Mouse (Mus musculus) heart, adult 2 months (tissue): ENCODE results near the gene Cldn7. TPM values are rescaled to one million over a fixed set of nuclear protein-coding genes. Genes with fewer than 3 reads are reported as not detected.
"Not testable (repeated sequence)": the region's sequence is repeated elsewhere in the genome, so short reads cannot be mapped to it uniquely, and the experiment has no call there.

ENCODE experiments used
- DNase-seq, 2 experiments: peaks; one replicate each; pipeline ENCODE4 v3.0.0; 2021
- H3K27ac ChIP-seq: fragments of 200-600 bp; 2 replicates; pipeline ENCODE4 v1.8.1; 2022
- H3K27me3 ChIP-seq: fragments of 200-500 bp; 2 replicates; pipeline ENCODE4 v1.6.1; 2012; ENCODE audit warnings: mild to moderate bottlenecking, low read length, inconsistent platforms, mixed read lengths; ENCODE audit not compliant: control insufficient read depth, insufficient read depth
- H3K36me3 ChIP-seq: fragments of 200-500 bp; 2 replicates; pipeline ENCODE4 v1.6.1; 2012; ENCODE audit warnings: low read length, inconsistent platforms; ENCODE audit not compliant: control insufficient read depth, insufficient read depth
- H3K4me1 ChIP-seq: fragments of 200-500 bp; 2 replicates; pipeline ENCODE4 v1.6.1; 2011; ENCODE audit warnings: low read length; ENCODE audit not compliant: control insufficient read depth, insufficient read depth
- H3K4me3 ChIP-seq: fragments of 200-600 bp; 2 replicates; pipeline ENCODE4 v1.8.1; 2022
- H3K79me2 ChIP-seq: fragments of 200-500 bp; replicated peaks from 2 replicates; pipeline ENCODE4 v1.6.1; 2012; ENCODE audit warnings: mild to moderate bottlenecking, inconsistent platforms, low read length, moderate library complexity, mixed read lengths; ENCODE audit not compliant: control insufficient read depth, insufficient read depth
- H3K9ac ChIP-seq: fragments of 200-500 bp; 2 replicates; pipeline ENCODE4 v1.6.1; 2012; ENCODE audit warnings: low read depth, mild to moderate bottlenecking, control low read depth, inconsistent platforms, low read length, mixed read lengths
- CTCF ChIP-seq: fragments of 200-600 bp; IDR thresholded peaks from 2 replicates; pipeline ENCODE4 v1.8.1; 2022; ENCODE audit warnings: antibody characterized with exemption, mild to moderate bottlenecking, moderate library complexity
- EP300 ChIP-seq: fragments of 200-500 bp; IDR thresholded peaks from 2 replicates; pipeline ENCODE4 v1.6.1; 2011; ENCODE audit warnings: low read depth, low read length, control low read depth; ENCODE audit not compliant: insufficient read depth
- POLR2A ChIP-seq: fragments of 200-500 bp; IDR thresholded peaks from 2 replicates; pipeline ENCODE4 v1.6.1; 2011; ENCODE audit warnings: mild to moderate bottlenecking, low read depth, low read length, control low read depth; ENCODE audit not compliant: insufficient read depth
- WGBS: fragments of 180-500 bp; shearing (Covaris S2); methylation state at CpG from one replicate; pipeline ENCODE4 v1.1.7; 2018; 5-methylcytosine and 5-hydroxymethylcytosine counted together
- intact Hi-C: fragments of 180-260 bp; cut with DNase I; formaldehyde crosslinking; loops from one replicate; pipeline ENCODE4 v1.15.1; 2025
- long read RNA-seq: library from polyadenylated mRNA; stranded (forward); transcript quantifications from one replicate; pipeline ENCODE4 v2.0.0, GENCODE M21; 2021
- polyA plus RNA-seq: library from polyadenylated mRNA; depleted of rRNA; stranded (reverse); fragments of >200 nt; gene quantifications from 2 replicates; pipeline ENCODE4 v1.2.3, GENCODE M21; 2012; rRNA removed
- total RNA-seq, 2 experiments: library from RNA; stranded (reverse); gene quantifications; 2 replicates each; pipeline ENCODE4 v1.2.3; 2021

The Cldn7 gene
- not detected for total RNA-seq
- polyA plus RNA-seq, result 0.50 and 3.5 TPM in 2 replicates
- long read RNA-seq, result 0 reads

- peaks cover 2% of the 10 kb centered on the region; the same call in 1 of the 2 replicates for H3K4me1 ChIP-seq
- no peak within 1 kb of the TSS for H3K4me3 ChIP-seq
- H3K27ac ChIP-seq, result no peak within 1 kb of the TSS
- intact Hi-C loops, result no loop called here
- H3K9ac ChIP-seq, result no peak within 1 kb of the TSS
- 27% methylated on average over 24 of the region's 24 CpGs for WGBS
- no peak for DNase-seq
- TF ChIP-seq POLR2A (no peak), CTCF (no peak), EP300 (no peak)
- no peaks in the 10 kb centered on the region for H3K79me2 ChIP-seq
- peaks cover 11% of the 10 kb centered on the region for H3K27me3 ChIP-seq
- no peaks in the 10 kb centered on the region for H3K36me3 ChIP-seq
Observed at GRCm38 (mm10) chr11:69964650-69965270, at the start of gene Cldn7. Gene Cldn7, plus strand, starts transcription at chr11:69964779.

DNA sequence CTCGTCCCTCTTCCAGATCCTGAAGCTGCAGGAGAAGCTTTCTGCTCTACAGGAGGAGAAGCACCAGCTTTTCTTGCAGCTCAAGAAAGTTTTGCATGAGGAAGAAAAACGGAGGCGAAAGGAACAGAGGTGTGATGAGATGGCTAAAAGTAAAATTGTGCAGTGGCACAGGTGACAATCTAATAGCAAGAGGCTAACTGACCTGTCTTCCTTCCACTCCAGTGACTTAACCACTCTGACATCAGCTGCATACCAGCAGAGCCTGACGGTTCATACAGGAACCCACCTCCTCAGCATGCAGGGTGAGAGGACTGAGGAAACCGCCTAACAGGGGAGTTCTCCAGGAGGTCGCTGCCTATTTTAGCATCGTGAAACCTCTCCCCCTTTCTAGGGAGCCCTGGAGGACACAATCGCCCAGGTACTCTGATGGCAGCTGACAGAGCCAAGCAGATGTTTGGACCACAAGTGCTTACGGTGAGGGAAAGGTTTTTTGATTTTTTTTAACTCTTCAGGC is 49.6 kb upstream of the Cldn7 start:
- Histone ChIP-seq H3K27me3 (no peaks in the 10 kb centered on the region), H3K4me1 (peaks cover 11% of the 10 kb centered on the region), H3K9ac (no peak overlapping the region), H3K27ac (no peak overlapping the region), H3K79me2 (peaks cover 3% of the 10 kb centered on the region; the same call in 1 of the 2 replicates), H3K36me3 (peaks cover 14% of the 10 kb centered on the region; the same call in 1 of the 2 replicates), H3K4me3 (peak overlapping the region; percentile 97)
- intact Hi-C loops, result no loop called here
- 26% methylated on average over 9 of the region's 9 CpGs for WGBS
- no peak for DNase-seq
- no peak for TF ChIP-seq EP300
- no peak for TF ChIP-seq POLR2A

DNA sequence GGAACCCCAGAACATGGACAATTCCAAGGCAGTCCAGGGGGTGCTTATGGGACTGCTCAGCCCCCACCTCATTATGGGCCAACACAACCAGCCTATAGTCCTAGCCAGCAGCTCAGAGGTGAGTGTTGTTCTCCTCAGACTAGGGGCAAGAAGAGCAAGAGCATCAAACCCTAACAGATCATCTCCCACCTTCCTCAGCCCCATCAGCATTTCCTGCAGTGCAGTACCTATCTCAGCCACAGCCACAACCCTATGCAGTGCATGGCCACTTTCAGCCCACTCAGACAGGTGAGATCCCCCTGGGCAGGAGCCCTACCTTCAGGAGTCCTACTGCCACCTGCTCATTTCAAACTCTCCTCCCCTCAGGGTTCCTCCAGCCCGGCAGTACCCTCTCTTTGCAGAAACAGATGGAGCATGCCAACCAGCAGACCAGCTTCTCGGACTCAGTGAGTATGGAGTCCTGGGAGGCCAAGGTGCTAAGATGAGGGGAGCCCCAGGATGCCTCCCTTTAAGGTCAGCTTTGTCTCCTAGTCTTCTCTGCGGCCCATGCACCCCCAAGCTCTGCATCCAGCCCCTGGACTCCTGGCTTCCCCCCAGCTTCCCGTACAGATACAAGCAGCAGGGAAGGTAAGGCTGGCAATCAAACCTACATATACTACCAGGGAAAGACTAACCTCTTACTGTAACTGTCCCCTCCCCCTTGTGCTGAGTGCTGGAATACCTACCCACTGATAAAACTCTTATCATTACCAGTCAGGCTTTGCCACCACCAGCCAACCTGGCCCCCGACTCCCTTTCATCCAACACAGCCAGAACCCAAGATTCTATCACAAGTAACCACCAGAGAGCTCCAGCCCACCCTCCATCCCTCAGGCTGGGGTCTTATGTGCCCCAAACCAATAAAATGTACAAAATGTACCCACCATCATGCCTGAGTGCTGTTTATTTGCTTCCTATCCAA is 48.6 kb upstream of the Cldn7 start:
- Histone ChIP-seq H3K27me3 (no peaks in the 10 kb centered on the region), H3K27ac (no peak overlapping the region), H3K9ac (no peak overlapping the region), H3K4me1 (peaks cover 11% of the 10 kb centered on the region), H3K4me3 (no peak overlapping the region), H3K36me3 (peaks cover 14% of the 10 kb centered on the region; the same call in 1 of the 2 replicates), H3K79me2 (peaks cover 3% of the 10 kb centered on the region; the same call in 1 of the 2 replicates)
- 46% methylated on average over 5 of the region's 5 CpGs for WGBS
- intact Hi-C loops, result no loop called here
- no peak for DNase-seq
- TF ChIP-seq CTCF (peak; percentile 18; the same call in 1 of the 2 replicates), POLR2A (no peak), EP300 (no peak)

DNA sequence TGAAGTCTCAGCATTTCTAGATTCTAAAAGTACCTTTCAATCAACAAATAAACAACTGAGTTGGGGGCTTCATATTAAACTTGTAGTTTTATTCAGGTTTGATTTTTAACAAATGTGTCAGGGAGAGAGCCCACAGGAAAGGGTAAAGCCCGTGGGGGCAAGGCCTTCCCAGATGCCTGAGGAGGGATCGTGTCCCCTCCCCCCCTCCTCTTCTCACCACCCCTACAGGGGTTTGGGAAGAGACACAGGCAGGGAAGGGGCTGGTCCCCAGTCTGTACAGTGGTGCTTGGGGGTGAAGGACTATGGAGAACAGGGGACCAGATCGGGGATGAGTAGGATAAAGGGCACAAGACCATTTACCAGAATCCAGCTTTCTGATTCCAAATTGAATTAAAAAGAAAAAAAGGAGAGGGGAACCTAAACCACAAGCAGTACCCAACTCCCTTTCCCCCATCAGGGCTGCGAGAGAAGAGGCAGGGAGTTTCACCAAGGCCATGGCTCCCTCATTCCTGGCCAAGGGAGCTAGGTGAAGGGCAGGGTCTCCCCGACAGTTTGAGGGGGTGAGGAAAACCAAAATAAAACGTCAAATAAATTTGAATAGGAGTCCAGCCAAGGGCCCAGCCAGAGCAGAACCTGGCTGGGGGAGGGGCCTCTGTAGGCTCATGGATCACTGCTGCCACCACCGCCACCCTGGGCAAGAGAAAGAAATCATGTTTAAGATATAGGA is 47.8 kb upstream of the Cldn7 start:
- WGBS, result 56% methylated on average over 7 of the region's 7 CpGs
- H3K27me3 ChIP-seq, intact Hi-C loops, H3K9ac ChIP-seq, H3K4me3 ChIP-seq, H3K27ac ChIP-seq, H3K79me2 ChIP-seq: not testable (repeated sequence)
- DNase-seq, result peak in 1 of 2 experiments; percentile 3
- H3K4me1 ChIP-seq, result peaks cover 11% of the 10 kb centered on the region
- peaks cover 14% of the 10 kb centered on the region; the same call in 1 of the 2 replicates for H3K36me3 ChIP-seq

DNA sequence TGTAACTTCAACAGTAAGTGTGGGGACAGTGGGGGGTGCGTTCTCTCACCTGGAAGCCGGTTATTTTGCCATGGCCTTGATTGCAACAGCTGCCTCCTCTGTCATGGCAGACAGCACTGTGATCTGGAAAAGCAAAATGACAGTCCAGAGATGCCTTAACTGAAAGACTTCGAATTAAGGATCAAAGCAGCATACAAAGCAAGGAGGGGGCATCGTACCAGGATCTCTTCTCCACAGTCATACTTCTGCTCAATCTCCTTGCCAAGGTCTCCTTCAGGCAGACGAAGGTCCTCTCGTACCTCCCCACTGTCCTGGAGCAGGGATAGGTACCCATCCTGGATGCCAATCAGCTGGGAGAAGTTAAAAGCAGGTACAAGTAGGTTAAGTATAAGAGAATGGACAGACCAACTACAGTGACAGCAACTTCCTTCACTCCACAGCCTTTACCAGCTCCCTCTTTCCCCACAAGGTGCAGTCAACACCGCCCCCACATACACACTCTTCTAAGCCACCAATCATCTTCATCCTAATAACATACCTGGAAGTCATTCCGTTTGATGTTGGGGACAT is 47.1 kb upstream of the Cldn7 start:
- Histone ChIP-seq H3K27ac (no peak overlapping the region), H3K79me2 (peaks cover 3% of the 10 kb centered on the region; the same call in 1 of the 2 replicates), H3K9ac (no peak overlapping the region), H3K4me1 (peaks cover 13% of the 10 kb centered on the region), H3K4me3 (no peak overlapping the region), H3K36me3 (peaks cover 14% of the 10 kb centered on the region; the same call in 1 of the 2 replicates), H3K27me3 (no peaks in the 10 kb centered on the region)
- no peak for TF ChIP-seq CTCF
- TF ChIP-seq POLR2A, result no peak
- TF ChIP-seq EP300, result no peak
- no peak for DNase-seq
- 81% methylated on average over 8 of the region's 8 CpGs for WGBS
- intact Hi-C loops, result no loop called here
